Mouse (Mus musculus) small intestine, adult 2 months (tissue): Measurements from ENCODE around the gene Ankrd28.

Experiments
- CTCF ChIP-seq: fragments of 200-500 bp; IDR thresholded peaks from 2 replicates; pipeline ENCODE4 v1.5.1; 2012; ENCODE audit warnings: low read depth, mild to moderate bottlenecking, control low read depth, inconsistent platforms, low read length, moderate library complexity, mixed read lengths; ENCODE audit not compliant: insufficient replicate concordance, insufficient read length; ENCODE audit errors: extremely low read depth
- POLR2A ChIP-seq: fragments of 200-500 bp; IDR thresholded peaks from 2 replicates; pipeline ENCODE4 v1.6.1; 2012; ENCODE audit warnings: low read depth, mild to moderate bottlenecking, control low read depth, inconsistent platforms, low read length, moderate library complexity

GRCm38 (mm10) chr14:31858679-31859078 is 28.2 kb upstream of the Ankrd28 start:
- TF ChIP-seq CTCF (no peak), POLR2A (no peak)
